Mouse (Mus musculus): ENCODE results near the gene Kansl1. TPM values are rescaled to one million over a fixed set of nuclear protein-coding genes. Genes with fewer than 3 reads are reported as not detected.

Kansl1 gene
- total RNA-seq, 2 experiments from 2014 or later: 22.7 to 28.9 TPM

- DNase-seq: no peak
These were observed 29.0 kb downstream of the Kansl1 start for GRCm38 (mm10) chr11:104439703-104440102.

GRCm38 (mm10) chr11:104438450-104438849 is 30.2 kb downstream of the Kansl1 start:
- DNase-seq: no peak

- DNase-seq: no peak
These were observed 32.2 kb downstream of the Kansl1 start for GRCm38 (mm10) chr11:104436394-104436954.

GRCm38 (mm10) chr11:104435753-104436152 is 32.9 kb downstream of the Kansl1 start:
- DNase-seq: no peak

GRCm38 (mm10) chr11:104435141-104435540 is 33.5 kb downstream of the Kansl1 start:
- DNase-seq: no peak

GRCm38 (mm10) chr11:104432251-104432650 is 36.4 kb downstream of the Kansl1 start:
- DNase-seq: no peak

GRCm38 (mm10) chr11:104431807-104432206 is 36.9 kb downstream of the Kansl1 start:
- DNase-seq: no peak

- no peak for DNase-seq
These were observed 43.8 kb downstream of the Kansl1 start for GRCm38 (mm10) chr11:104424727-104425416.

GRCm38 (mm10) chr11:104412254-104412653 is 56.4 kb downstream of the Kansl1 start:
- no peak for DNase-seq

- DNase-seq: no peak
These were observed 61.3 kb downstream of the Kansl1 start for GRCm38 (mm10) chr11:104407391-104407790.

GRCm38 (mm10) chr11:104400961-104401360 is 67.7 kb downstream of the Kansl1 start:
- DNase-seq: no peak

- DNase-seq: no peak
These were observed 69.0 kb downstream of the Kansl1 start for GRCm38 (mm10) chr11:104399459-104400216.

- DNase-seq: no peak
These were observed 73.0 kb downstream of the Kansl1 start for GRCm38 (mm10) chr11:104395648-104396047.

GRCm38 (mm10) chr11:104393196-104393595 is 75.5 kb downstream of the Kansl1 start:
- peak; percentile 24 for DNase-seq

- DNase-seq: no peak
These were observed 76.5 kb downstream of the Kansl1 start for GRCm38 (mm10) chr11:104392153-104392552.

- DNase-seq: no peak
These were observed 81.4 kb downstream of the Kansl1 start for GRCm38 (mm10) chr11:104387284-104387683.

GRCm38 (mm10) chr11:104386595-104386994 is 82.1 kb downstream of the Kansl1 start:
- no peak for DNase-seq

- no peak for DNase-seq
These were observed 85.4 kb downstream of the Kansl1 start for GRCm38 (mm10) chr11:104383167-104383810.

GRCm38 (mm10) chr11:104381887-104382286 is 86.8 kb downstream of the Kansl1 start:
- DNase-seq: no peak

GRCm38 (mm10) chr11:104379635-104380034 is 89.0 kb downstream of the Kansl1 start:
- DNase-seq: no peak

- DNase-seq: no peak
These were observed 92.4 kb downstream of the Kansl1 start for GRCm38 (mm10) chr11:104376291-104376690.

GRCm38 (mm10) chr11:104367486-104368190 is 101.0 kb downstream of the Kansl1 start:
- DNase-seq: no peak
